Mouse (Mus musculus) kidney, postnatal 0 days (tissue): ENCODE measurements around the gene Tnpo1. TPM values are rescaled to one million over a fixed set of nuclear protein-coding genes. Genes with fewer than 3 reads are reported as not detected.

ENCODE experiments used
- ATAC-seq: fragments of 200-750 bp; cut with Nextera tagmentation; replicated peaks from 2 replicates; pipeline ENCODE4 v1.8.0; 2017; ENCODE audit warnings: low read depth, moderate number of reproducible peaks, moderate TSS enrichment, moderate library complexity; ENCODE audit not compliant: low FRiP score
- DNase-seq: peaks from one replicate; pipeline ENCODE4 v3.0.0-alpha.2; 2016; ENCODE audit warnings: low spot score
- H3K27ac ChIP-seq: fragments of 300-500 bp; sonication (generic); 2 replicates; pipeline ENCODE4 v1.5.1; 2014; ENCODE audit warnings: mild to moderate bottlenecking
- H3K27me3 ChIP-seq: fragments of 300-500 bp; sonication (generic); 2 replicates; pipeline ENCODE4 v1.6.1; 2014; ENCODE audit warnings: low read length, mixed read lengths; ENCODE audit not compliant: insufficient read depth
- H3K36me3 ChIP-seq: fragments of 300-500 bp; sonication (generic); 2 replicates; pipeline ENCODE4 v1.6.1; 2014; ENCODE audit warnings: low read length, mixed read lengths; ENCODE audit not compliant: insufficient read depth
- H3K4me1 ChIP-seq: fragments of 300-500 bp; sonication (generic); replicated peaks from 2 replicates; pipeline ENCODE4 v1.6.1; 2014; ENCODE audit warnings: antibody characterized with exemption, low read length, mixed read lengths; ENCODE audit not compliant: insufficient read depth
- H3K4me2 ChIP-seq: fragments of 300-500 bp; sonication (generic); 2 replicates; pipeline ENCODE4 v1.6.1; 2014; ENCODE audit warnings: mild to moderate bottlenecking, low read length, moderate library complexity, mixed read lengths
- H3K4me3 ChIP-seq: fragments of 300-500 bp; sonication (generic); replicated peaks from 2 replicates; pipeline ENCODE4 v1.5.1; 2014; ENCODE audit warnings: low read depth, low read length
- H3K9ac ChIP-seq: fragments of 300-500 bp; sonication (generic); 2 replicates; pipeline ENCODE4 v1.6.1; 2014; ENCODE audit warnings: low read depth, low read length
- H3K9me3 ChIP-seq: fragments of 300-500 bp; sonication (generic); replicated peaks from 2 replicates; pipeline ENCODE4 v1.6.1; 2016; ENCODE audit warnings: low read length, inconsistent platforms, mixed read lengths
- CTCF ChIP-seq: IDR thresholded peaks from 2 replicates; pipeline ENCODE4 v1.5.1; 2016; ENCODE audit warnings: antibody characterized with exemption, low read depth, mild to moderate bottlenecking, moderate library complexity
- WGBS: fragments of 180-500 bp; shearing (Covaris S2); extraction: QIAGEN DNeasy Blood & Tissue Kit; methylation state at CpG from one replicate; pipeline ENCODE4 v1.1.7; 2014; 5-methylcytosine and 5-hydroxymethylcytosine counted together
- polyA plus RNA-seq: library from polyadenylated mRNA; unstranded; fragments of >200 nt; fragmentation: Nextera tagmentation; extraction: Ambion mirVana; gene quantifications from 2 replicates; pipeline ENCODE4 v1.2.1, GENCODE M21; 2015

Tnpo1 gene
- polyA plus RNA-seq, 1 experiment from 2014 or later = 37.8 TPM

DNA sequence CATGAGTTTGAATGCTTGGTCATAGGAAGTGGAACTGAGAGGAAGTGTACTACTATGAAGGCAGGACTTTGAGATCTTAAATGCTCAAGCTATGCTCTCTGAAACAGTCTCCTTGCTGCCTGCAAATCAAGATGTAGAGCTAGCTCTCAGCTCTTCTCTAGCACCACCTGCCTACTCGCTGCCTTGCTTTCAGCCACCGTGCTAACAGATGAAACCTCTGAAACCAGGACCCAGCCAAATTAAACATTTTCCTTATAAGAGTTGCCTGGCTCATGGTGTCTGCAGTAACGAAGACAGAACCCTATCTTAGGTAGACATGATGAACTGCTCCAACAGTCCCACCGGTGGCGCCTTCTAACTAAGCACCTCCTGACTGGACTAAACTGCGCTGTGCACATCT lies 46.8 kb downstream of the Tnpo1 start:
- Histone ChIP-seq H3K4me3 (no peak overlapping the region), H3K36me3 (peaks cover 59% of the 10 kb centered on the region), H3K27ac (no peak overlapping the region), H3K4me1 (no peaks in the 10 kb centered on the region), H3K9me3 (no peaks in the 10 kb centered on the region), H3K27me3 (no peaks in the 10 kb centered on the region), H3K9ac (no peak overlapping the region), H3K4me2 (no peak overlapping the region)
- no peak for TF ChIP-seq CTCF
- WGBS = 93% methylated on average over 6 of the region's 6 CpGs
- DNase-seq (no peak), ATAC-seq (no peak)

DNA sequence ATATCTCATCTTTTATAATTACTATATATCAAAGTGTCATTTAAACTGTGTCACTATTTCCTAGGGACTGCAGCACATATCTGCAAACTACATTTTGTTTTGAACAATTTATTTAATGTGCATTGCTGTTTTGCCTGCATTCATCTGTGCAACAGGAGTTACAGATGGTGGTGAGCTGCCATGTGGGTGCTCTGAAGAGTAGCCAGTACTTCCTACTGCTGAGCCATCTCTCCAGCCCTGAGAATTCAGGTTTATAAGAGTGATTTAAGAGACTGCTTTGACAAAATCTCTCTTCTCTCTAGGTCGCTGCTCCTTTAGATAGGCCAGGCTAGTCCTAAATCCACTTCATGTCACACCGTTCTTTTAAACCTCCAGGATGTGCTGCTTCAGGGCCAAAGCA lies 49.0 kb downstream of the Tnpo1 start:
- Histone ChIP-seq H3K4me3 (no peak overlapping the region), H3K9ac (no peak overlapping the region), H3K36me3 (peaks cover 58% of the 10 kb centered on the region), H3K27me3 (no peaks in the 10 kb centered on the region), H3K4me1 (no peaks in the 10 kb centered on the region), H3K4me2 (no peak overlapping the region), H3K9me3 (no peaks in the 10 kb centered on the region), H3K27ac (no peak overlapping the region)
- DNase-seq (no peak), ATAC-seq (no peak)
- 86% methylated on average over 2 of the region's 2 CpGs for WGBS
- TF ChIP-seq CTCF = no peak

DNA sequence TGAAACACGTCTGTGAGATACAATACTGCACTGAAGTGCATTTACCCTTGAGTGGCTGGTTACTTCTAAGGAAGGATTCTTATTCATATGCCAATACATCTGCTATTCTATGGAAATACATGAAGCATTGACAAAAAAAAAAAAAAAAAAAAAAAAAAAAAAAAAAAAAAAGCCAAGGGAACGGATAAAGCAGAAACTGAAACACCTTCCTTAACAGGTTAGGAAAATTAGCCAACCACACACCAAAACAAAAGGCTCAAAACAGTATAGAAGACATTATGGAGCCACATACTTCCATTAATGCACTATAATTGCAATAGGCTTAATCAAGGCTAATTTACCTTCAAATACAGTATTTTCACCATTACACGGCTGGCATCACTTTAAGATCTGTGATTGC lies 51.5 kb downstream of the Tnpo1 start:
- Histone ChIP-seq H3K36me3 (peaks cover 64% of the 10 kb centered on the region), H3K4me1 (no peaks in the 10 kb centered on the region), H3K27me3 (no peaks in the 10 kb centered on the region), H3K27ac (no peak overlapping the region), H3K9ac (no peak overlapping the region), H3K9me3 (no peaks in the 10 kb centered on the region), H3K4me3 (no peak overlapping the region), H3K4me2 (no peak overlapping the region)
- ATAC-seq (no peak), DNase-seq (no peak)
- no peak for TF ChIP-seq CTCF
- 75% methylated on average over 3 of the region's 3 CpGs for WGBS

DNA sequence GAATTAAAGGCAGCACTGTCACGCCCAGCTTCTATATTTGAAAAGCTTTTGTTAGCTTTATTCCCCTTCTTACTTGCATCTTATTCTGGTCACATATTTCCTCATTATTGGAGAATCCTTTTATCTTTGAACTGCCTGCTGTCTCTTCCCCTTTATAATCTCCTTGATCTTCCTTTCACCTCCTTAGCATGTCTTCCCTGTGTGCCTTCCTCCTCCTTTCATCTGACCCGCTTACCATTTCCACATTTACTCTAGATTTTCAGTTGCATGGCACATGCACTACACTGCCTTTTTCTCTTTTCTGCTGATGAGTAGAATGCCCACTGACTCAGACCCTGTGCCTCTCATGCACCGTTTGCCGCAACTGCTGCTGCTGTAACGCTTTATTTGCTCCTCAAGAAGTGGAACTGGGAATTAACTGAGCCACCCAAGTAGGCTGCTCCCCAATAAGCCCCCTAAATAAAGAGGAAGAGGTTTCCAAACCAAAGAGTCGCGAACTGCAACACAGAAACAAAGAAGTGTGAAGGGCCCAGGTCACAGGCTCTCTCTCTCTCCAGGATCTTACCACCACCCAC lies 53.8 kb downstream of the Tnpo1 start:
- H3K4me2 ChIP-seq = no peak overlapping the region
- no peaks in the 10 kb centered on the region for H3K27me3 ChIP-seq
- no peak overlapping the region for H3K4me3 ChIP-seq
- H3K27ac ChIP-seq = no peak overlapping the region
- H3K9me3 ChIP-seq = no peaks in the 10 kb centered on the region
- WGBS = 84% methylated on average over 7 of the region's 7 CpGs
- ATAC-seq (no peak), DNase-seq (no peak)
- H3K4me1 ChIP-seq = no peaks in the 10 kb centered on the region
- TF ChIP-seq CTCF = no peak
- peaks cover 64% of the 10 kb centered on the region for H3K36me3 ChIP-seq
- no peak overlapping the region for H3K9ac ChIP-seq

DNA sequence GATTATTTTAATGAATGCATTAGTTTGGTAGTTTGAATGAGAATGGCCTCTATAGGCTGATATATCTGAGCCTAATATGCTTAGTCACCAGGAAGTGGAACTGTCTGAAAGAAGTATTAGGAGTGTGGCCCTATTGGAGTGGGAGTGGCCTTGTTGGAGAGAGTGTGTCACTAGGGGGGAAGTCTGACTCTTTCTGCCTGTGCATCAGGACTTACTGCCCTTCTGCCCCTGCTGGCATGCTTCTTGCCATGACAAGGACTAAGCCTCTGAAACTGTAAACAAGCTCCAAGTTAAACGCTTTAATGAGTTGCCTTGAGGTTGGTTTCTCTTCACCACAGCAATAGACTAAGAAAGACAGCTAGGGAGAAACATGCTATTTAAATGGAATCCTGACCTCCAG lies 54.9 kb downstream of the Tnpo1 start:
- no peak for TF ChIP-seq CTCF
- 0 out of 2 replicates have a peak, but pooled peaks have one; percentile 33 for ATAC-seq
- Histone ChIP-seq H3K36me3 (peaks cover 67% of the 10 kb centered on the region), H3K9me3 (no peaks in the 10 kb centered on the region), H3K9ac (no peak overlapping the region), H3K27ac (0 out of 2 replicates have a peak overlapping the region, but pooled peaks have one; percentile 42), H3K4me3 (no peak overlapping the region), H3K27me3 (no peaks in the 10 kb centered on the region), H3K4me2 (no peak overlapping the region), H3K4me1 (no peaks in the 10 kb centered on the region)
- WGBS = 77% methylated on average over 1 of the region's 1 CpGs
- no peak for DNase-seq

DNA sequence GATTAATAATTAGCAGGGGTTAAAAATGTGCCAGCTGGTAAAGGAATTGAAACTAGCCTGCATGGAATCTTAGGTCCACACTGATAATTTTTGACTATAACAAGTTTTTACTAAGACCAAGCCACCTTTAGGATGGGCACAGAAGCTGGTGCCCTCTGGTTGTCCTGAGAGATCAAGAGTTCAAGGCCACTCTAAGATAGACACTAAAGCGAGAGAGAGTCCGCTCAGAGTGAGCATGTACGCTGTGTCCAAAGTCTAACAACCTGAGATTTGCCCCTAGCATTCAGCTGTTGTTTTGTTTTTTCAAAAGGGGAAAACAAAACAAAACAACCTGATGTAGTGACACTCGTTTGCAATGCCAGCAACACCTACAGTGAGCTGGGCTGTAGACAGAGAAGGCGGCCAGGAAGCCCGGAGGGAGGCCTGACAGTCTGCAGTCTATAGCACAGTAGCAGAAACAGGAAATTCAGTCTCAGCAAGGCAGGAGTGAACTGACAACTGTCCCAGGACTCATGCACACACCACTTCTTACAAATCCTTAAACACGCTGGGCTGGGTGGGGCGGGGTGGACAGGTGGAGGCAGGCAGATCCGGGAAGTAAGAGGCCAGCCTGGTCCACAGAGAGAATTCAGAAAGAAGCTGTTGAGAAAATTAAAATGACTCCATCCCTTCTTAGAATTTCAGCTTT lies 57.8 kb downstream of the Tnpo1 start:
- no peak for ATAC-seq
- H3K4me2 ChIP-seq = no peak overlapping the region
- no peak for DNase-seq
- no peaks in the 10 kb centered on the region for H3K4me1 ChIP-seq
- WGBS = 82% methylated on average over 9 of the region's 9 CpGs
- H3K36me3 ChIP-seq = peaks cover 71% of the 10 kb centered on the region
- no peak for TF ChIP-seq CTCF
- no peak overlapping the region for H3K4me3 ChIP-seq
- no peaks in the 10 kb centered on the region for H3K9me3 ChIP-seq
- no peak overlapping the region for H3K27ac ChIP-seq
- H3K27me3 ChIP-seq = no peaks in the 10 kb centered on the region
- no peak overlapping the region for H3K9ac ChIP-seq
